Comparison of ENCODE assay signal across 1 mouse cellular context in the genomic region with DNA sequence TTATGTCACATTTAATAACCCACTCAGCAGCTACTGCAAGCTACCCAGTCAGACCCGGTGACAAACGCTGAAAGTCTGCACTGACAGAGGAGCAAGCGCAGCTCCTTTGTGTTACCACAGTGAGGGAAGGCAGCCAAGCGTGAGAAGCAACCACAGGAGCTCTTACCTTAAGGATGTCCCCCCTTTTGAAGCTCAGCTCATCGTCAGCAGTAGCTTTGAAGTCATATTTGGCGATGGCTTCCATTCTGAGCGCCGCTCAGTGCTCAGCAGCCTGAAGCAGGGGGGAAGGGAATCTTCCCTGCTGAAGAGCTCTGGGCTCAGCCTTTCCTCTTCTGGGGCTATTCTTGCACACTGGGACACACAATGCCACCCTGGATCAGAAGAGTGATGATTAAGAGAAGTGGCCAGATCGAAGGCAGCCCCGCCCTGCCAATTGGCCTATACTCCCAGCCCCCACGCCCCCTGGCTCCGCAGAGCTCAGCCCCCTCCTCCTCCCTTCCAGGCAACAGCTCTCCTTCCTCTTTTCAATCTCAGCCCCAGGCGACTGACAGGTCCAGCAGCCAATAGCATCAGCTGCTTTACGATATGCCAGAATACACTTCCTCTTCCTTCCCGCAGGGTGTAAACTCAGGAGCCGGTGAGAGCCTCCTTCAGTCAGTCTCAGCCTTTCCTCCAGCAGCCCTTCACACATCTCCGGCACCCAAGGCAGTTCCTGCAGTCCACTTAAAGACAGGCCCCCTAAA.
TF ChIP-seq lines count a peak whose summit lies in the region.

No protein-coding gene starts in this region.

TF ChIP-seq in CH12.LX, 34 proteins besides CTCF, POLR2A, EP300 and RAD21 (continued from another document):
- TF ChIP-seq ZNF384 (IDR thresholded peaks at IDR 0.05; ENCODE audit: low read depth, low read length) (no peak), TBP (conservative IDR thresholded peaks at IDR 0.05; ENCODE audit: low read depth, low read length) (peak; percentile 84), MXI1 (IDR thresholded peaks at IDR 0.05; ENCODE audit: low read depth, low read length) (peak; percentile 73; the same call in 1 of the 2 replicates), CHD1 (IDR thresholded peaks at IDR 0.05; ENCODE audit: low read depth, low read length) (no peak), NRF1 (IDR thresholded peaks at IDR 0.05; ENCODE audit: low read depth, low read length) (0 out of 2 replicates have a peak, but pooled peaks have one; percentile 30), MAZ (IDR thresholded peaks at IDR 0.05; ENCODE audit: low read depth, low read length) (peak; percentile 92), UBTF (IDR thresholded peaks at IDR 0.05; ENCODE audit: low read depth, low read length) (0 out of 2 replicates have a peak, but pooled peaks have one; percentile 15)
